Mouse (Mus musculus) stomach, embryonic 14.5 days (tissue): ENCODE measurements around the gene Stx5a. TPM values are rescaled to one million over a fixed set of nuclear protein-coding genes. Genes with fewer than 3 reads are reported as not detected.
A peak's percentile ranks its signal among the peaks of the same experiment; 100 is the strongest.

Experiments
- ATAC-seq: fragments of 200-750 bp; cut with Nextera tagmentation; 2 replicates; pipeline ENCODE4 v1.8.0; 2017; ENCODE audit warnings: low read depth, moderate TSS enrichment; ENCODE audit not compliant: insufficient number of reproducible peaks, insufficient read depth, low FRiP score
- H3K27ac ChIP-seq: fragments of 300-500 bp; sonication (generic); 2 replicates; pipeline ENCODE4 v1.5.1; 2014; ENCODE audit warnings: mild to moderate bottlenecking, low read length, moderate library complexity, mixed read lengths
- H3K27me3 ChIP-seq: fragments of 300-500 bp; sonication (generic); 2 replicates; pipeline ENCODE4 v1.6.1; 2014; ENCODE audit warnings: low read length, control low read depth, mixed read lengths; ENCODE audit not compliant: control insufficient read depth, insufficient read depth
- H3K36me3 ChIP-seq: fragments of 300-500 bp; sonication (generic); 2 replicates; pipeline ENCODE4 v1.6.1; 2014; ENCODE audit warnings: mild to moderate bottlenecking, control low read depth, low read length, moderate library complexity, mixed read lengths; ENCODE audit not compliant: control insufficient read depth, insufficient read depth
- H3K4me1 ChIP-seq: fragments of 300-500 bp; sonication (generic); 2 replicates; pipeline ENCODE4 v1.6.1; 2014; ENCODE audit warnings: low read length, control low read depth, mixed read lengths; ENCODE audit not compliant: control insufficient read depth, insufficient read depth
- H3K4me2 ChIP-seq: fragments of 300-500 bp; sonication (generic); replicated peaks from 2 replicates; pipeline ENCODE4 v1.6.1; 2014; ENCODE audit warnings: low read depth, low read length, control low read depth
- H3K4me3 ChIP-seq: fragments of 300-500 bp; sonication (generic); 2 replicates; pipeline ENCODE4 v1.5.1; 2014; ENCODE audit warnings: low read depth, low read length, control low read depth
- H3K9ac ChIP-seq: fragments of 300-500 bp; sonication (generic); replicated peaks from 2 replicates; pipeline ENCODE4 v1.6.1; 2014; ENCODE audit warnings: low read depth, mild to moderate bottlenecking, control low read depth, low read length, moderate library complexity, mixed read lengths
- H3K9me3 ChIP-seq: fragments of 300-500 bp; sonication (generic); 2 replicates; pipeline ENCODE4 v1.6.1; 2016; ENCODE audit warnings: low read depth, low read length, control low read depth; ENCODE audit not compliant: control insufficient read depth
- WGBS: fragments of 180-500 bp; shearing (Covaris S2); extraction: QIAGEN DNeasy Blood & Tissue Kit; methylation state at CpG from one replicate; pipeline ENCODE4 v1.1.7; 2014; 5-methylcytosine and 5-hydroxymethylcytosine counted together
- polyA plus RNA-seq: library from polyadenylated mRNA; unstranded; fragments of >200 nt; fragmentation: Nextera tagmentation; extraction: Ambion mirVana; gene quantifications from 2 replicates; pipeline ENCODE4 v1.2.1, GENCODE M21; 2014

Gene Stx5a
- polyA plus RNA-seq, 1 experiment from 2014 or later = 143 TPM

DNA sequence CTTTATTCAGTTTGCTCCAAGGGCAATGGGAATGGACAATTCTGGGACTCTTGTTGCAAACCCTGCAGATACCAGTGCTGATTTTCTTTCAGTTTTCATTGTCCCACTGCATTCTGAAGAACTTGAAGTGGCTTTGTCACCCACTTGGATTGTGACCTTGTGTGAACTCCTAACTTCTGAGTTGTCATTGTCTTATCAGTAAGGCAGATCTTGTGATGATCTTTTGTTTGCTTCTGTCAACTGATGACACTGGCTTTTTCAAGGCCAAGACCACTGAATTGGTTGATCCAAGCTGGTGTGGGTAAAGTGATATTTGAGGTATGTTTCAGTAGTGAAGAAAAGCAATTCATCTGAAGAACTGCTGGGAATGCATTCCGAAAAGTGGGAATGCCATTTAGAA is 4.2 kb downstream of the Stx5a start:
- ATAC-seq = no peak
- H3K36me3 ChIP-seq = peaks cover 66% of the 10 kb centered on the region
- 91% methylated on average over 1 of the region's 1 CpGs for WGBS

DNA sequence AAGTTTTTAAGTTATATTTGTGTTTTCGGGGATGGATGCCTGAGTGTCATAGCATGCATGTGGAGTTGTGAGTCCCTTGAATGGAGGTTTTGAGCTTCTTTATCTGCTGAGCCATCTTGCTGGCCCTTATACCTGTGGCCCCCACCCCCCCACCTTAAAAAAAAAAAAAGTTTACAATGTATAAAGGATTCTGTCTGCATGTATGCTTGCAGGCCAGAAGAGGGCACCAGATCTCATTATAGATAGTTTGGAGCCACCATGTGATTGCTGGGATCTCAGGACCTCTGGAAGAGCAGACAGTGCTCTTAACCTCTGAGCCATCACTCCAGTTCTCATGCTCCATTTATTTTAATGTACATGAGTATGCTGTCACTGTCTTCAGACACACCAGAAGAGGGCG is 6.2 kb downstream of the Stx5a start:
- H3K4me2 ChIP-seq = no peak overlapping the region
- H3K27me3 ChIP-seq = no peaks in the 10 kb centered on the region
- WGBS = 83% methylated on average over 2 of the region's 2 CpGs
- H3K36me3 ChIP-seq = peaks cover 80% of the 10 kb centered on the region
- no peaks in the 10 kb centered on the region for H3K9me3 ChIP-seq
- no peak for ATAC-seq
- H3K4me1 ChIP-seq = peaks cover 7% of the 10 kb centered on the region; the same call in 1 of the 2 replicates
- H3K4me3 ChIP-seq = no peak overlapping the region
- H3K9ac ChIP-seq = no peak overlapping the region
- no peak overlapping the region for H3K27ac ChIP-seq

More for the DNA sequence above, 4.2 kb downstream of the Stx5a start:
- H3K27ac ChIP-seq = no peak overlapping the region
- no peak overlapping the region for H3K4me3 ChIP-seq
- no peaks in the 10 kb centered on the region for H3K9me3 ChIP-seq
- peaks cover 13% of the 10 kb centered on the region for H3K4me1 ChIP-seq
- no peak overlapping the region for H3K4me2 ChIP-seq
- no peaks in the 10 kb centered on the region for H3K27me3 ChIP-seq
- no peak overlapping the region for H3K9ac ChIP-seq

DNA sequence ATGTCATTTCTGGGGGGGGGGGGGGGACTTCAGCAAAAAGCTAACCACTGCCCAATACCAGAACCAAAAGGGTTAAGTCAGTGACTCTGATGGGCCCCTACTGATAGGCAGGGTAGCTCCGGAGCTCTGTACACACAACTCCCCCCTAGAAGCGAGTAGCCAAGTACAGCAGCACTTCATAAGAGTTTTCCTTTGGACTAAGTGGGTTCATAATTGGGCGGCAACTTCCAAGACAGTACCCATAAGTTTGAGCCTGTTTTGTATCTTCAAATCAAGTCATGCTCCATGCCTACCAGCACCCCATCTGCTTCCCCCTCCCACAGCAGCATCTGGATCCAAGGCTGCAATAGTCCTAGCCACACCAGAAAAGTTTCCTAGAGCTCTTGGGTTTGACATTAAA is 14.4 kb downstream of the Stx5a start:
- H3K9me3 ChIP-seq = no peaks in the 10 kb centered on the region
- WGBS = 72% methylated on average over 3 of the region's 3 CpGs
- peak overlapping the region; percentile 39 for H3K4me2 ChIP-seq

DNA sequence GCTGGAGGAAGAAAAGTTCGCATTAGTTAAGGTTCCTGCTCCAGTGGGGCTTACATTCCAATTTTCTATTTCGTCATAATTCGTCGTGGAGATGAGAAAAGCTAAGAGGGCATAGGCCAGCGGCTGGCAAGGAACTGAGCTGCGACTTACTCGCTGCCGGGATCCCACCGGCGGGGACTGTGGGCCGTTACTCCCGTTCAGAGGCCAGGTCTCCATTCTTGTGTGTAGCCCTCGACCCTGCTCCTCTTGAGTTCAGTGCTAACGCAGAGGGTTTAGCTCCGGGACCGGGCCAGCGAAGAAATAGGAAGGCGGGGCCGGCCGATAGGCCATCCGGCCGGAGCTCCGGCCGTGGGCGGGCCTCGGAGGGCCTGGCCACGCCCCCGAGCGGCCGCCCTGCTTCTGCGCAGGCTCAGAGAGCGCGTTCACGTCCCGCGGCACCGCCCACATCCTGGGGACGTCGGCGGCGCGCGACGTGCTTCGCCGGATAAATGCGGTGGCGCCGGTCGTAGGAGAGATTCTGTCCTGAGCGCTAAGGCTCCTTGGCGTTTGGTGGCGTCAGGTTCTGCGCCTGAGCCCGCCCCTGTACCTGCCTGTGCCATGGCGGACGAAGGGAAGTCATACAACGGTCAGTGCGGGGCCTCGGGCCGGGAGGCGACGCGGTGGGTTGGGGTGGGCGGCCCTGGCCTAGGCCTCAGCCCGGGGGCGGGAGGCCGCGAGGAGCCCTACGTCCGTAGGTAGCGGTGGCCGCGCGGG is 15.6 kb downstream of the Stx5a start, which contains the start of gene Nxf1:
Gene Nxf1 (plus strand): TSS at position 439 of the 753 bp plus-strand sequence.
- peak within 1 kb of the TSS; percentile 89 for H3K9ac ChIP-seq
- under 1% methylated on average over 75 of the region's 75 CpGs for WGBS
- peak; percentile 93 for ATAC-seq

More for the DNA sequence above, 14.4 kb downstream of the Stx5a start:
- H3K9ac ChIP-seq = no peak overlapping the region
- peaks cover 6% of the 10 kb centered on the region for H3K4me1 ChIP-seq
- no peaks in the 10 kb centered on the region for H3K27me3 ChIP-seq
- ATAC-seq = no peak
- no peak overlapping the region for H3K27ac ChIP-seq
- H3K36me3 ChIP-seq = peaks cover 41% of the 10 kb centered on the region
- no peak overlapping the region for H3K4me3 ChIP-seq

DNA sequence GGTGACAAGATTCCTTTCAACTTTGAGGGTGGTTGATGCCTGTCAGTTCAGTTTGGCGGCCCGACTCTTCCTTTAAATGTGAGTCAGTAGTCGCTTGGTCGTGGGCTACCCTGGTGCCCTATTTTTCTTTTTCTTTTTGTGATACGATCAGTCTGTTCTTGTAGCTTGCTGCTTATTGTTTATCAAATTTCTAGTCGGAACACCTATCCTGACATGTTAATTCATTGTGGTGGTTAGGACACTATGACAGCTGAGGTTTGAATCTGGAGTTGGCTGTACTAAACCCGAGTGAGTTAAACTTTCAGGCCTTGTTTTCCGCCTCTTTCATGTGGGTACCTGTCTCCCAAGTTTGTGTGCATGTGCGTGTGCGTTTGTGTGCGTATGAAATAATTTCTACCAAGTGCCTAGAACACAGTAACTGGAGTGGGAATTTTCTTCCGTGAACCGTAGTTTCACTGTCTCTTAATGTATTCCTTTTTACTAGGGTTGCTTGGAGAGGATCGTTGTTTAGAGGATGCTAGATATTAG is 16.3 kb downstream of the Stx5a start:
- Histone ChIP-seq H3K27me3 (no peaks in the 10 kb centered on the region), H3K4me2 (peak overlapping the region; percentile 73), H3K4me1 (peaks cover 6% of the 10 kb centered on the region), H3K36me3 (peaks cover 30% of the 10 kb centered on the region), H3K4me3 (peak overlapping the region; percentile 68), H3K9me3 (no peaks in the 10 kb centered on the region), H3K9ac (peak overlapping the region; percentile 89), H3K27ac (peak overlapping the region; percentile 80)
- WGBS = 4% methylated on average over 14 of the region's 14 CpGs
- no peak for ATAC-seq

More for the DNA sequence above, 15.6 kb downstream of the Stx5a start, which contains the start of gene Nxf1:
- H3K27me3 ChIP-seq = no peaks in the 10 kb centered on the region
- peak within 1 kb of the TSS; percentile 68 for H3K4me3 ChIP-seq
- peaks cover 31% of the 10 kb centered on the region for H3K36me3 ChIP-seq
- peaks cover 6% of the 10 kb centered on the region for H3K4me1 ChIP-seq
- no peaks in the 10 kb centered on the region for H3K9me3 ChIP-seq
- H3K27ac ChIP-seq = peak within 1 kb of the TSS; percentile 80
- H3K4me2 ChIP-seq = peak within 1 kb of the TSS; percentile 73

DNA sequence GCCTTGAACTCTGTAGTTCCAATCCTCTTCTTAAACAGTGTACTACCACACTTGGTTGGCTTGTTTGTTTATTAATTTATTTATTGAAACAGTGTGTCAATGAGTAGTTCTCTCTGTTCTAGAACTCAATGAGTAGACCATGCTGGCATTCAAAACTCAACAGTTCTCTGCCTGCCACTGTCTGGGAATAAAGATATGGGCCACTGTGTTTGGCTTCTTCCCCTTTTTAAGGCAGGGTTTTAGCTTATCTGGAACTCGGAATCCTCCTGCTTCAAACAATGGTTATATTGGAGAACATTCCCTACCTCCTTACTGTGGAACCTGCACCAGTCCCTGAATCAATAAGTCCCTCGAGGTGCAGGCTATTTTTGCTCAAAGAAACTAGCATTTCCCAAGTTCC is 17.7 kb downstream of the Stx5a start:
- no peaks in the 10 kb centered on the region for H3K27me3 ChIP-seq
- no peak overlapping the region for H3K4me2 ChIP-seq
- H3K27ac ChIP-seq = no peak overlapping the region
- no peak overlapping the region for H3K4me3 ChIP-seq
- peaks cover 33% of the 10 kb centered on the region for H3K36me3 ChIP-seq
- 86% methylated on average over 2 of the region's 2 CpGs for WGBS
- no peak for ATAC-seq
- no peak overlapping the region for H3K9ac ChIP-seq
- H3K9me3 ChIP-seq = no peaks in the 10 kb centered on the region
- peaks cover 6% of the 10 kb centered on the region for H3K4me1 ChIP-seq

DNA sequence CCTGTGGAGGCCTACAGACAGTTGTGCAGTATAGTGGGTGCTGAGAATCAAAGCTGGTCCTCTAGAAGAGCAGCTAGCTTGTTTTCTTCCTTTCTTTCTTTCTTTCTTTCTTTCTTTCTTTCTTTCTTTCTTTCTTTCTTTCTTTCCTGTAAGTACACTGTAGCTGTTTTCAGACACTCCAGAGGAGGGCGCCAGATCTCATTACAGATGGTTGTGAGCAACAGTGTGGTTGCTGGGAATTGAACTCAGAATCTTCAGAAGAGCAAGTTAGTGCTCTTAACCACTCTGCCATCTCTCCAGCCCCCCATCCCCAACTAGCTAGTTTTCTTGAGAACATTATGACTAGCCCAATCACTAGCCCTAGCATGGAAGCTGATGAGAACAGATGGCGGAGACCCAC is 19.5 kb downstream of the Stx5a start:
- 90% methylated on average over 2 of the region's 2 CpGs for WGBS
- no peak overlapping the region for H3K9ac ChIP-seq
- peaks cover 38% of the 10 kb centered on the region for H3K36me3 ChIP-seq
- no peak for ATAC-seq
- H3K27ac ChIP-seq = no peak overlapping the region
- H3K4me1 ChIP-seq = peaks cover 6% of the 10 kb centered on the region
- H3K9me3 ChIP-seq = peaks cover 10% of the 10 kb centered on the region; the same call in 1 of the 2 replicates
- H3K27me3 ChIP-seq = no peaks in the 10 kb centered on the region
- no peak overlapping the region for H3K4me3 ChIP-seq
- no peak overlapping the region for H3K4me2 ChIP-seq

DNA sequence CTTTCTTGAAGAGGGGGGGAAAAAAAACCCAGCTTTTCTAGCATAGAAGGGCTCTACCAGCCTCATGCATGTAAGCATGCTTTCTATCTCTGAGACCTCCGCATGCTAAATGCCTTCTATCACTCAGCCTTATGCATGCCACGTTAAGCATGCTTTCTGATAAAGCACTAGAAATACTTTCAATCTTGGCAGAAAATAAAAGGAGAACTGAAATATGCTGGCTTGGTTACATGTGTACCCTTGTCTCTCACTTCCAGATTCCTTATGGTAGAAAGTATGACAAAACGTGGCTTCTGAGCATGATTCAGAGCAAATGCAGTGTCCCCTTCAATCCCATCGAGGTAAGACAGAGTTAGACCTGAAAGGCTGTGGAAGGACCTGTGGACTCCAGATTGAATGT is 22.1 kb downstream of the Stx5a start:
- Histone ChIP-seq H3K4me3 (no peak overlapping the region), H3K9me3 (peaks cover 10% of the 10 kb centered on the region; the same call in 1 of the 2 replicates), H3K36me3 (peaks cover 63% of the 10 kb centered on the region), H3K27me3 (no peaks in the 10 kb centered on the region), H3K27ac (no peak overlapping the region), H3K4me2 (no peak overlapping the region), H3K9ac (no peak overlapping the region), H3K4me1 (peaks cover 1% of the 10 kb centered on the region)
- 93% methylated on average over 4 of the region's 4 CpGs for WGBS
- ATAC-seq = no peak
